Mouse (Mus musculus): ENCODE measurements around the gene Itsn1. TPM values are rescaled to one million over a fixed set of nuclear protein-coding genes. Genes with fewer than 3 reads are reported as not detected.

Itsn1 gene
- polyA plus RNA-seq, 1 experiment: 24.3 TPM

- no peaks in the 10 kb centered on the region for H3K79me2 ChIP-seq (ENCODE audit: control insufficient read depth, insufficient read depth)
- no peak overlapping the region for H3K4me3 ChIP-seq (ENCODE audit: insufficient read depth, poor library complexity, severe bottlenecking)
- no peaks in the 10 kb centered on the region for H3K27me3 ChIP-seq (ENCODE audit: control insufficient read depth, insufficient read depth, insufficient read length)
- no peaks in the 10 kb centered on the region for H3K79me3 ChIP-seq (ENCODE audit: low read depth)
- H3K36me3 ChIP-seq (ENCODE audit: control insufficient read depth, insufficient read depth): peaks cover 4% of the 10 kb centered on the region
- TF ChIP-seq CEBPB (IDR thresholded peaks at IDR 0.05; ENCODE audit: low read depth): no peak
- TF ChIP-seq FOSL1 (IDR thresholded peaks at IDR 0.05; ENCODE audit: insufficient read depth, low read length, poor library complexity, severe bottlenecking): no peak
- no peak for TF ChIP-seq MAX (IDR thresholded peaks at IDR 0.05)
- no peak overlapping the region for H3ac ChIP-seq (ENCODE audit: control insufficient read depth, insufficient read length, low read depth)
These were observed 101.2 kb downstream of the Itsn1 start for GRCm38 (mm10) chr16:91830260-91830659.

GRCm38 (mm10) chr16:91833121-91833520, 104.0 kb downstream of the Itsn1 start:
- Histone ChIP-seq H3K79me3 (ENCODE audit: low read depth) (no peaks in the 10 kb centered on the region), H3K4me3 (ENCODE audit: insufficient read depth, poor library complexity, severe bottlenecking) (no peak overlapping the region), H3K36me3 (ENCODE audit: control insufficient read depth, insufficient read depth) (peaks cover 4% of the 10 kb centered on the region), H3K27me3 (ENCODE audit: control insufficient read depth, insufficient read depth, insufficient read length) (no peaks in the 10 kb centered on the region), H3ac (ENCODE audit: control insufficient read depth, insufficient read length, low read depth) (no peak overlapping the region), H3K79me2 (ENCODE audit: control insufficient read depth, insufficient read depth) (no peaks in the 10 kb centered on the region)
- TF ChIP-seq FOSL1 (IDR thresholded peaks at IDR 0.05; ENCODE audit: insufficient read depth, low read length, poor library complexity, severe bottlenecking) (no peak), USF1 (IDR thresholded peaks at IDR 0.05; ENCODE audit: low read depth) (no peak), CTCF (IDR thresholded peaks at IDR 0.05; ENCODE audit: control insufficient read depth, insufficient read depth, insufficient read length) (no peak), MYOD1 (IDR thresholded peaks at IDR 0.05; ENCODE audit: control insufficient read depth, insufficient read length, low read depth) (no peak), CEBPB (IDR thresholded peaks at IDR 0.05; ENCODE audit: low read depth) (no peak), MAX (IDR thresholded peaks at IDR 0.05) (no peak), MYOG (IDR thresholded peaks at IDR 0.05; ENCODE audit: control insufficient read depth, extremely low read depth, insufficient read length) (no peak)

GRCm38 (mm10) chr16:91833558-91833957, 104.5 kb downstream of the Itsn1 start:
- no peaks in the 10 kb centered on the region for H3K79me3 ChIP-seq (ENCODE audit: low read depth)
- TF ChIP-seq USF1 (IDR thresholded peaks at IDR 0.05; ENCODE audit: low read depth) (no peak), MYOG (IDR thresholded peaks at IDR 0.05; ENCODE audit: control insufficient read depth, extremely low read depth, insufficient read length) (no peak)
- peaks cover 4% of the 10 kb centered on the region for H3K36me3 ChIP-seq (ENCODE audit: control insufficient read depth, insufficient read depth)
- no peak overlapping the region for H3K4me3 ChIP-seq (ENCODE audit: insufficient read depth, poor library complexity, severe bottlenecking)
- no peak overlapping the region for H3ac ChIP-seq (ENCODE audit: control insufficient read depth, insufficient read length, low read depth)
- H3K27me3 ChIP-seq (ENCODE audit: control insufficient read depth, insufficient read depth, insufficient read length): no peaks in the 10 kb centered on the region
- H3K79me2 ChIP-seq (ENCODE audit: control insufficient read depth, insufficient read depth): no peaks in the 10 kb centered on the region

- Histone ChIP-seq H3ac (ENCODE audit: control insufficient read depth, insufficient read length, low read depth) (no peak overlapping the region), H3K4me3 (ENCODE audit: insufficient read depth, poor library complexity, severe bottlenecking) (no peak overlapping the region), H3K79me3 (ENCODE audit: low read depth) (no peaks in the 10 kb centered on the region), H3K79me2 (ENCODE audit: control insufficient read depth, insufficient read depth) (no peaks in the 10 kb centered on the region), H3K36me3 (ENCODE audit: control insufficient read depth, insufficient read depth) (peaks cover 4% of the 10 kb centered on the region), H3K27me3 (ENCODE audit: control insufficient read depth, insufficient read depth, insufficient read length) (no peaks in the 10 kb centered on the region)
- TF ChIP-seq MYOG (IDR thresholded peaks at IDR 0.05; ENCODE audit: control insufficient read depth, extremely low read depth, insufficient read length) (no peak), MAX (IDR thresholded peaks at IDR 0.05) (no peak), MYOD1 (IDR thresholded peaks at IDR 0.05; ENCODE audit: control insufficient read depth, insufficient read length, low read depth) (no peak), USF1 (IDR thresholded peaks at IDR 0.05; ENCODE audit: low read depth) (no peak), FOSL1 (IDR thresholded peaks at IDR 0.05; ENCODE audit: insufficient read depth, low read length, poor library complexity, severe bottlenecking) (no peak), CEBPB (IDR thresholded peaks at IDR 0.05; ENCODE audit: low read depth) (no peak), CTCF (IDR thresholded peaks at IDR 0.05; ENCODE audit: control insufficient read depth, insufficient read depth, insufficient read length) (no peak)
These were observed 104.9 kb downstream of the Itsn1 start for GRCm38 (mm10) chr16:91833981-91834380.

GRCm38 (mm10) chr16:91835790-91836189, 106.7 kb downstream of the Itsn1 start:
- Histone ChIP-seq H3K79me2 (ENCODE audit: control insufficient read depth, insufficient read depth) (no peaks in the 10 kb centered on the region), H3ac (ENCODE audit: control insufficient read depth, insufficient read length, low read depth) (no peak overlapping the region), H3K4me3 (ENCODE audit: insufficient read depth, poor library complexity, severe bottlenecking) (no peak overlapping the region), H3K27me3 (ENCODE audit: control insufficient read depth, insufficient read depth, insufficient read length) (no peaks in the 10 kb centered on the region), H3K36me3 (ENCODE audit: control insufficient read depth, insufficient read depth) (no peaks in the 10 kb centered on the region), H3K79me3 (ENCODE audit: low read depth) (no peaks in the 10 kb centered on the region)
- no peak for TF ChIP-seq CEBPB (IDR thresholded peaks at IDR 0.05; ENCODE audit: low read depth)
- no peak for TF ChIP-seq CTCF (IDR thresholded peaks at IDR 0.05; ENCODE audit: control insufficient read depth, insufficient read depth, insufficient read length)
- TF ChIP-seq USF1 (IDR thresholded peaks at IDR 0.05; ENCODE audit: low read depth): no peak
- TF ChIP-seq MAX (IDR thresholded peaks at IDR 0.05): no peak
- no peak for TF ChIP-seq MYOD1 (IDR thresholded peaks at IDR 0.05; ENCODE audit: control insufficient read depth, insufficient read length, low read depth)
- TF ChIP-seq FOSL1 (IDR thresholded peaks at IDR 0.05; ENCODE audit: insufficient read depth, low read length, poor library complexity, severe bottlenecking): no peak

GRCm38 (mm10) chr16:91836592-91837557, 107.8 kb downstream of the Itsn1 start:
- H3K36me3 ChIP-seq (ENCODE audit: control insufficient read depth, insufficient read depth): no peaks in the 10 kb centered on the region
- no peaks in the 10 kb centered on the region for H3K79me2 ChIP-seq (ENCODE audit: control insufficient read depth, insufficient read depth)
- no peak overlapping the region for H3ac ChIP-seq (ENCODE audit: control insufficient read depth, insufficient read length, low read depth)
- H3K27me3 ChIP-seq (ENCODE audit: control insufficient read depth, insufficient read depth, insufficient read length): no peaks in the 10 kb centered on the region
- TF ChIP-seq CTCF (IDR thresholded peaks at IDR 0.05; ENCODE audit: control insufficient read depth, insufficient read depth, insufficient read length): no peak
- no peak for TF ChIP-seq MYOD1 (IDR thresholded peaks at IDR 0.05; ENCODE audit: control insufficient read depth, insufficient read length, low read depth)
- no peak for TF ChIP-seq MAX (IDR thresholded peaks at IDR 0.05)
- TF ChIP-seq MYOG (IDR thresholded peaks at IDR 0.05; ENCODE audit: control insufficient read depth, extremely low read depth, insufficient read length): no peak
- H3K4me3 ChIP-seq (ENCODE audit: insufficient read depth, poor library complexity, severe bottlenecking): no peak overlapping the region
- H3K79me3 ChIP-seq (ENCODE audit: low read depth): no peaks in the 10 kb centered on the region
